In genomic region chr6:98949703-98950191, GRCm38 (mm10) we compare ENCODE assay signal across 9 mouse cellular contexts.
DNase-seq lines count a peak whose midpoint lies in the region; ATAC-seq and TF ChIP-seq lines count a peak whose summit lies in the region.
"Had no signal": no experiment of that assay in that cellular context is flagged by ENCODE, and none has a peak within 500 bp of the region (broad histone marks: within the 10 kb centered on the region; RNA-seq: fewer than 3 reads in every experiment).

No protein-coding gene starts in this region.

- no peak overlapping the region for H3K4me3 ChIP-seq in liver, adult 2 months (ENCODE audit: insufficient read depth, low read depth, low read length)
- H3K4me3 ChIP-seq in heart, embryonic 12.5 days = no peak overlapping the region
- H3K4me3 ChIP-seq in kidney, embryonic 15.5 days (replicated peaks) = no peak overlapping the region
- H3K4me3 ChIP-seq: liver, embryonic 15.5 days had no signal

- peaks cover 3% of the 10 kb centered on the region; the same call in 1 of the 2 replicates for H3K4me1 ChIP-seq in liver, adult 2 months (ENCODE audit: control insufficient read depth, insufficient read depth, low read length)
- peaks cover 39% of the 10 kb centered on the region for H3K4me1 ChIP-seq in heart, embryonic 12.5 days (replicated peaks)
- peaks cover 50% of the 10 kb centered on the region for H3K4me1 ChIP-seq in kidney, embryonic 15.5 days
- H3K4me1 ChIP-seq: liver, embryonic 15.5 days had no signal

- peaks cover 12% of the 10 kb centered on the region for H3K36me3 ChIP-seq in liver, adult 2 months (ENCODE audit: control insufficient read depth, insufficient read depth, low read length)
- H3K36me3 ChIP-seq in heart, embryonic 12.5 days = peaks cover 48% of the 10 kb centered on the region
- peaks cover 10% of the 10 kb centered on the region for H3K36me3 ChIP-seq in kidney, embryonic 15.5 days

- no peak for ATAC-seq in heart, embryonic 12.5 days (ENCODE audit: insufficient number of reproducible peaks, low FRiP score)
- ATAC-seq in kidney, embryonic 15.5 days (replicated peaks; ENCODE audit: low FRiP score) = peak; percentile 79
- ATAC-seq in cerebellum, adult (ENCODE audit: insufficient number of reproducible peaks, low FRiP score, low TSS enrichment) = no peak; the same call in 1 of the 2 replicates

- no peak for TF ChIP-seq POLR2A in liver, adult 2 months (IDR thresholded peaks at IDR 0.05; ENCODE audit: extremely low read depth, insufficient read depth, low read length)

- no peaks in the 10 kb centered on the region for H3K9me3 ChIP-seq in heart, embryonic 12.5 days (replicated peaks)
- no peaks in the 10 kb centered on the region for H3K9me3 ChIP-seq in kidney, embryonic 15.5 days (replicated peaks)
- H3K9me3 ChIP-seq: liver, embryonic 15.5 days had no signal

- 13% methylated on average over 6 of the region's 6 CpGs for WGBS in liver, adult 2 months
- 32% methylated on average over 6 of the region's 6 CpGs for WGBS in heart, embryonic 12.5 days
- WGBS in kidney, embryonic 15.5 days = 13% methylated on average over 6 of the region's 6 CpGs

- peak overlapping the region; percentile 13 for H3K27ac ChIP-seq in liver, adult 2 months (replicated peaks; ENCODE audit: insufficient read depth, low read depth, low read length)
- H3K27ac ChIP-seq in heart, embryonic 12.5 days (ENCODE audit: poor library complexity, severe bottlenecking) = peak overlapping the region; percentile 43
- peak overlapping the region; percentile 86 for H3K27ac ChIP-seq in kidney, embryonic 15.5 days
- H3K27ac ChIP-seq: liver, embryonic 15.5 days had no signal

- no peaks in the 10 kb centered on the region for H3K79me2 ChIP-seq in liver, adult 2 months (ENCODE audit: control insufficient read depth, insufficient read depth, low read length)

- DNase-seq in liver, adult 2 months (ENCODE audit: extremely low read depth, low read depth, low spot score) = peak; percentile 61
- DNase-seq in liver = no peak
- peak; percentile 53 to 66 for DNase-seq in lung, postnatal 4 days
- no peak for DNase-seq in right cerebral cortex, postnatal 10 days (ENCODE audit: low spot score in 2 of 2)
- no peak for DNase-seq in left cerebral cortex, adult 9 months (ENCODE audit: low spot score in 2 of 2)

- no peak for TF ChIP-seq CTCF in liver, adult 2 months (IDR thresholded peaks at IDR 0.05; ENCODE audit: low read depth, low read length)

- H3K27me3 ChIP-seq in liver, adult 2 months (ENCODE audit: control insufficient read depth, insufficient read depth, low read length) = no peaks in the 10 kb centered on the region
- H3K27me3 ChIP-seq in heart, embryonic 12.5 days (replicated peaks) = no peaks in the 10 kb centered on the region
- H3K27me3 ChIP-seq in kidney, embryonic 15.5 days = no peaks in the 10 kb centered on the region
- H3K27me3 ChIP-seq: liver, embryonic 15.5 days had no signal

- H3K9ac ChIP-seq in liver, adult 2 months (ENCODE audit: low read depth, low read length) = no peak overlapping the region
- no peak overlapping the region; the same call in 1 of the 2 replicates for H3K9ac ChIP-seq in heart, embryonic 12.5 days
- no peak overlapping the region for H3K9ac ChIP-seq in kidney, embryonic 15.5 days
- H3K9ac ChIP-seq: liver, embryonic 15.5 days had no signal

- H3K4me2 ChIP-seq in heart, embryonic 12.5 days = peak overlapping the region; percentile 15; the same call in 1 of the 2 replicates
- peak overlapping the region; percentile 32; the same call in 1 of the 2 replicates for H3K4me2 ChIP-seq in kidney, embryonic 15.5 days
- H3K4me2 ChIP-seq: liver, embryonic 15.5 days had no signal

Comparison
In these comparisons a context has a peak if more than half of its experiments do, and no peak if none do; other contexts are left out.
1. DNase-seq: peak in liver, adult 2 months (single experiment) and lung, postnatal 4 days (2 of 2); none in liver (single experiment), right cerebral cortex, postnatal 10 days (0 of 2) and left cerebral cortex, adult 9 months (0 of 2).
2. H3K27ac ChIP-seq: peak in every context shown above with its lines; median percentile 86 in kidney, embryonic 15.5 days; 43 in heart, embryonic 12.5 days; 13 in liver, adult 2 months.